Mouse (Mus musculus) T-cell, adult 66 days (primary cell): ENCODE measurements around the gene Gbp5. TPM values are rescaled to one million over a fixed set of nuclear protein-coding genes. Genes with fewer than 3 reads are reported as not detected.

Experiments
- total RNA-seq, 2 experiments: library from RNA; stranded (reverse); gene quantifications; 3 replicates in 1 of 2; 4 replicates in 1 of 2; pipeline ENCODE4 v1.2.4; 2023

Gene Gbp5
- total RNA-seq: 10 to 100 TPM; 37.4 to 40.9 TPM

GRCm38 (mm10) chr3:142493536-142494061 is at the start of gene Gbp5:
Gene Gbp5, plus strand, starts transcription at chr3:142493978.

GRCm38 (mm10) chr3:142530087-142530953 is 36.5 kb downstream of the Gbp5 start, which contains the start of gene Gbp7:
Gene Gbp7, plus strand, starts transcription at chr3:142530342.

GRCm38 (mm10) chr3:142559632-142560228 is 66.0 kb downstream of the Gbp5 start, which contains the start of gene Gbp3:
Gene Gbp3, plus strand, starts transcription at chr3:142560026.

Other genes starting within 250 kb of the Gbp5 start
- gene Pdlim5, start 98.3 kb upstream of the Gbp5 start, total RNA-seq: 10 to 100 TPM; 61.1 to 64.6 TPM
- gene Gbp7, start 36.4 kb downstream of the Gbp5 start, total RNA-seq: 10 to 100 TPM; 62.2 to 71.1 TPM
- 100 to 1,000 TPM; 159 to 167 TPM for gene Gbp3, start 66.0 kb downstream of the Gbp5 start, total RNA-seq
- 1 to 10 TPM; 1.1 to 1.4 TPM for gene Gbp2b, start 100.9 kb downstream of the Gbp5 start, total RNA-seq
- gene Gbp2, start 126.6 kb downstream of the Gbp5 start, total RNA-seq: 10 to 100 TPM; 44.6 to 52.5 TPM
- gene Kyat3, start 207.1 kb downstream of the Gbp5 start, total RNA-seq: 1 to 10 TPM; 3.0 to 4.0 TPM